30 mouse cellular contexts compared by ENCODE assay signal in the genomic region with DNA sequence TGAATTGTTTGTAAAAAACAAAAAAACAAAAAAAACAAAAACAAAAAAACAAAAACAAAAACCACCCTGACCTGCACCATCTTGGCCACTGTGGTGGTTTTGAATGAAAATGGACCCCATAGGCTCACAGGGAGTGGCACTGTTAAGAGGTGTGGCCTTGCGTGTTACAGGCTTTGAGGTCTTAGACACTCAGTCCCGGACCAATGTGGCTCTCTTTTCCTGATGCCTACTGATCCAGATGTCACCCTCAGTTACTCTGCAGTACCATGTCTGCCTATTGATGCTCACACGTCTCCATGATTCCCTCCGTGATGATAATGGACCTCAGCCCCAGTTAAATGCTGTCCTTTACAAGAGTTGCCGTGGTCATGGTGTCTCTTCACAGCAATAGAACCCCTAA. TPM values are rescaled to one million over a fixed set of nuclear protein-coding genes. Genes with fewer than 3 reads are reported as not detected.
"Had no signal": no experiment of that assay in that cellular context is flagged by ENCODE, and none has a peak within 500 bp of the region (broad histone marks: within the 10 kb centered on the region; RNA-seq: fewer than 3 reads in every experiment).

No protein-coding gene starts in this region.

- H3K4me2 ChIP-seq: embryonic facial prominence, embryonic 12.5 days; embryonic facial prominence, embryonic 13.5 days; embryonic facial prominence, embryonic 15.5 days; forebrain, embryonic 12.5 days; forebrain, embryonic 13.5 days; forebrain, embryonic 15.5 days; heart, embryonic 12.5 days had no signal

- H3K9me3 ChIP-seq: embryonic facial prominence, embryonic 10.5 days; embryonic facial prominence, embryonic 12.5 days; embryonic facial prominence, embryonic 13.5 days; embryonic facial prominence, embryonic 15.5 days; forebrain, embryonic 10.5 days; forebrain, embryonic 12.5 days; forebrain, embryonic 13.5 days; forebrain, embryonic 15.5 days; heart, embryonic 12.5 days had no signal

- H3K27ac ChIP-seq: embryonic facial prominence, embryonic 10.5 days; embryonic facial prominence, embryonic 12.5 days; embryonic facial prominence, embryonic 13.5 days; embryonic facial prominence, embryonic 15.5 days; forebrain, embryonic 10.5 days; forebrain, embryonic 12.5 days; forebrain, embryonic 13.5 days; forebrain, embryonic 15.5 days; gastrocnemius, adult 2 months; heart, adult 2 months had no signal

- H3K4me3 ChIP-seq: embryonic facial prominence, embryonic 10.5 days; embryonic facial prominence, embryonic 12.5 days; embryonic facial prominence, embryonic 13.5 days; embryonic facial prominence, embryonic 15.5 days; erythroblast, embryonic 14.5 days; forebrain, embryonic 10.5 days; forebrain, embryonic 12.5 days; forebrain, embryonic 13.5 days; forebrain, embryonic 15.5 days; gastrocnemius, adult 2 months; heart, adult 2 months; heart, embryonic 12.5 days had no signal

- ATAC-seq: forebrain, embryonic 13.5 days; forebrain, embryonic 14.5 days; forebrain, embryonic 15.5 days; forebrain, embryonic 16.5 days; forebrain, postnatal 0 days had no signal

- DNase-seq: cerebellum, adult 9-10 months; cerebellum, adult 9-11 months; cerebellum, postnatal 10 days; cerebellum, postnatal 14 days; cerebellum, postnatal 25 days; cerebellum, postnatal 36 days; embryo, embryonic 11 days; forebrain, postnatal 0 days; gastrocnemius, adult 2 months; gastrocnemius, postnatal 10 days; gastrocnemius, postnatal 14 days; gastrocnemius, postnatal 25 days; gastrocnemius, postnatal 36 days; heart, adult 18-20 months; heart, adult 2 months had no signal

- H3K36me3 ChIP-seq: embryonic facial prominence, embryonic 10.5 days; embryonic facial prominence, embryonic 12.5 days; embryonic facial prominence, embryonic 13.5 days; embryonic facial prominence, embryonic 15.5 days; forebrain, embryonic 10.5 days; forebrain, embryonic 12.5 days; forebrain, embryonic 15.5 days; heart, embryonic 12.5 days had no signal

- H3K4me1 ChIP-seq: embryonic facial prominence, embryonic 12.5 days; embryonic facial prominence, embryonic 13.5 days; embryonic facial prominence, embryonic 15.5 days; forebrain, embryonic 10.5 days; forebrain, embryonic 12.5 days; forebrain, embryonic 13.5 days; forebrain, embryonic 15.5 days had no signal

- H3K27me3 ChIP-seq: embryonic facial prominence, embryonic 12.5 days; embryonic facial prominence, embryonic 13.5 days; embryonic facial prominence, embryonic 15.5 days; forebrain, embryonic 12.5 days; forebrain, embryonic 13.5 days; forebrain, embryonic 15.5 days had no signal

- H3K9ac ChIP-seq: embryonic facial prominence, embryonic 12.5 days; embryonic facial prominence, embryonic 13.5 days; embryonic facial prominence, embryonic 15.5 days; forebrain, embryonic 12.5 days; forebrain, embryonic 13.5 days; forebrain, embryonic 15.5 days; forebrain, postnatal 0 days; heart, embryonic 12.5 days had no signal

RNA-seq across cellular contexts. Expression of a gene that starts 19.4 kb away (rescaled TPM):
- polyA plus RNA-seq: embryonic facial prominence, embryonic 10.5 days; embryonic facial prominence, embryonic 11.5 days; erythroblast, embryonic 14.5 days had no signal

RNA-seq across cellular contexts. Expression of a gene that starts 19.8 kb away (rescaled TPM):
- polyA plus RNA-seq: embryonic facial prominence, embryonic 11.5 days; embryonic facial prominence, embryonic 14.5 days; erythroblast, embryonic 14.5 days; forebrain, embryonic 12.5 days; forebrain, embryonic 13.5 days; gonadal fat pad, adult 2 months had no signal
